Mouse (Mus musculus) embryo, embryonic 11.5 days (tissue): ENCODE measurements around the gene Usp1.
"Not testable (repeated sequence)": the region's sequence is repeated elsewhere in the genome, so short reads cannot be mapped to it uniquely, and the experiment has no call there.

Experiments used
- DNase-seq: peaks from one replicate; pipeline ENCODE4 v3.0.0-alpha.2; 2012; ENCODE audit warnings: low read depth, low spot score

The Usp1 gene

DNA sequence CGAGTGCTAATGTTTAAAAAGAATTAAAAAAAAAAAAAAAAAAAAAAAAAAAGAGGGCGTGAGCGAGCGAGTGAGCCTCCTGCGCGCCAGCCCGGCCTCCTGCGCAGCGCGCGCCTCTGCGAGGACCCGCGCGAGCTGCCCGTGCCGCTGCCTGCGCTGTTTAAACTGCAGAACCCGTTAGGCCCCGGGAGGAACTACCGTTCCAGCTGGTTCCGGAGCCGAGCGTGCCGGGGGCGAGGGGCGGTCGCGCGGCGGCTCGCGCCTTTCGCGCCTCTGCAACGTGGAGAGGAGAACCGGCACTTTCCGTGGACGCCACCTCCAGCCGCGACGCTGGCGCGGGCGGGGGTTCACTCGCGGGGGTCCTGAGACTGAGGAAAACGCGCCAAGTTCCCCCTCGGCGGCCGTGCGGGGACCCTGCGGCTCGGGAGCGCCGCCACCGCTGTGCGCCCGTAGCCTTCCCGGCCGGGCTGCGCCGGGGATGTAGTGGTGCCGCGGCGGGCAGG is at the start of gene Usp1:
TSS of gene Usp1 (plus strand) at position 243 of the 503 bp plus-strand sequence.
- DNase-seq, result no peak

GRCm38 (mm10) chr4:98882706-98883105 is 40.9 kb upstream of the Usp1 start:
- DNase-seq, result no peak

- DNase-seq, result no peak
These were observed 37.2 kb upstream of the Usp1 start for GRCm38 (mm10) chr4:98886377-98886776.

DNA sequence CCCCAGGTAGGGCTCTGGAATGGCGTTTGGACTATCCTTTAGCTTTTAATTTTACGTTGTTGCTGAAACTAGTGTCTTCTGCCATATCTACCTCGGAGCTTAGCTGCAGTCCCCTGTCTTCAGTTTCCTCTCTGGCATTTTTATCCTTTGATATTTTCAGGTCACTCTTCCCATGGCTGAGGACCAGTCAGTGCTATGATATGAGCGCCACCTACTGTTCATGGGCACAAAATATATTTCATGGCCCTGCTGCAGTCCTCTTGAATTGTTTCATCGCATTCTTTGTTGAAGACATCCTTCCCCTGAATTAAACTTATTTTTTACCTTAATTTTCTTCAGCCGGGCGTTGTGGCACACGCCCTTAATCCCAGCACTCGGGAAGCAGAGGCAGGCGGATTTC is 36.5 kb upstream of the Usp1 start:
- peak; percentile 56 for DNase-seq

DNA sequence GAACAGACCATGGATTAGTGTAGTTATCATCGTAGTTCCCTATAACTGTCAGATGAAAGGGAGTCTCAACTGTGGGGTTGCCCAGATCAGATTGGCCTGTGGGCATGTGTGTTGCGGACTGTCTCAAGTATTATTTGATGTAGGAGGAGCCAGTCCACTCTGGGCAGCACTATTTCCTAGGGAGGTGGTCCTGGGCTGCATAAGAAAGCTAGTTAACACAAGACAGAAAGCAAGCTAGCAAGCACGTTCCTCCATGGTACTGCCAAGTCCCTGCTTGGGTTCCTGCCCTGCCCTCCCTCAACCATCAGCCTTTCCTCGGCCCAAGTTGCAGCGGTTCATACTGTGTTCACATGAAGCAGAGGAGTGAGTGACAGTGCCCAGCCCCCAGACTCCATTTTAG is 13.4 kb upstream of the Usp1 start:
- DNase-seq, result no peak

DNA sequence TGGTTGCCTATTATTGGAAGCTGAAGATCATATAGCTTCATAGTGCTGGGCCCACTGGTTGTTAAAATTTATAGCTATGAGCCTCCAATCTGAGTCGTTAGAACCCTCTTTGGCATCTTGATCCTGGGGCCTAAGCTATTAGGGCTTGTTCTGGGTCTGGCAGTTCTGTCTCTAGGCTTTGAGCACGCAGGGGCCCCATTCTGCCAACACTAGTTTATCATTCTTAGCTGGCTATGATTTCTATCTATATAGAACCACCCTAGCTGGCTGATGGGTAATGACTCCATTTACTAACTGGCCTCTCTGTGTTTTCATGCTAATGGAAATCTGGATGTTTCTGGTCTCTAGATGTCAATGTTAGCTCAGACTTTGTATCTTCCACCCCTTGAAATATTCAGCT is 5.9 kb upstream of the Usp1 start:
- DNase-seq, result no peak

DNA sequence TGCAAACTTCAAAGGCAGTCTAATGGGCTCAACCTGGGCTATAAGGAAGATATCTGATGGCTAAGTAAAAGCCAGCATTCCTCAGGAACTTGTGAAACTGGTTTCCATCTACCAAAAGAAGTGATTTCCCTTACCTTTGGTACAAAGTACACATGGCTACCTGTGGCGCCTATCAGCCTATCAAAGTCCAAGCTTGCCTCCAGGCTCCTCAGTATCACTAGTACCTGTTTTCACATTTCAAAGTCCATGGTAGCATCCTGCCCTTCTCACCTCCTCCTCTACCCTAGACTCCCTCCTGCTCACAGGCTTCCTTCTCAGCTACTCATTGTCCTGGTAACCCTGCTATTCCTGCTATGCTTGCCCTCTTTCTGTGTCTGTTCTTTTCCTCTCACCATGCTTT is 5.4 kb upstream of the Usp1 start:
- DNase-seq, result no peak

DNA sequence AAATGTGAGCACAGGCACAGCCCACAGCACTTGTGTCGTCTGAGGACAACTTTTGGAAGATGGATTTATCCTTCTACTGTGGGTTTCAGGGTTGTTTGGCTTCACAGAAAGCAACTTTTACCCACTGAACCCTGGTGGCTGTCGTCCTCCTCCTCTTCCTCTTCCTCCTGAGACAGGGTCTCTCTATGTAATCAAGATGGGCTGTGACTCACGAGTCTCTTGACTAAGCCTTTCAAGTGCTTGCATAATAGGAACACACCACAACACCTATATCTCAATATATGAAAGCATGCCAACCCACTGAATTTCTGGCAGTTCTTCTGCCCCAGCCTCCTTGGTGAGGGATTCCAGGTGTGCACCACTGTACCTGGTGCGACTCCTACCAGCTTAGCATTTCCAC is 2.7 kb upstream of the Usp1 start:
- DNase-seq, result no peak

DNA sequence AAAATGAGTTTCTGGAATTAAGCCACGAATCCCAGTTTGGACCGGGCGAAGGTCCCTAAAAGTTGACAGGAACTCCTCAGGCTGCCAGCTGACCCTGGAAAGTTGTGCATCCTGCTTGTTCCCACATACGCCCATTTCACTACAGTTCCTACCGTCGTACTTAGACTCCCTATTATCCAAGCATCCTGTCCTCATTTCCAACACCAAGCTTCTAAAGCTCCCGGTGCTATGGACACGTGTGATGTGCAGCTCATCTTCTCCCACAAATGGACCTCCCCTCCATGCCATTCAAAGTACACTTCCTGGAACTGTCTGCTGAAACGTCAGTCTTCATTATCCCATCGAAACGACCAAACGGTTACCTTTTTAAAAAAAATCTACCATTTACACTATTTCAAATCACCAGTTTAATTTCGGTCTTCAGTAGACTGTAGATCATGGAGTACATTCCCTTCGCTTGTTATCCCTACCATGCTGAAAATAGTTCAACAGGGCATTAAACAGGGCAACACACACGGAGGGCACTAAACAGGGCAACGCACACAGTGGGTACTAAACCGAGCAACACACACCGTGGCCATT is 1.5 kb upstream of the Usp1 start:
- DNase-seq, result no peak

- DNase-seq, result peak; percentile 97
These were observed 705 bp upstream of the Usp1 start for GRCm38 (mm10) chr4:98922643-98923567.

DNA sequence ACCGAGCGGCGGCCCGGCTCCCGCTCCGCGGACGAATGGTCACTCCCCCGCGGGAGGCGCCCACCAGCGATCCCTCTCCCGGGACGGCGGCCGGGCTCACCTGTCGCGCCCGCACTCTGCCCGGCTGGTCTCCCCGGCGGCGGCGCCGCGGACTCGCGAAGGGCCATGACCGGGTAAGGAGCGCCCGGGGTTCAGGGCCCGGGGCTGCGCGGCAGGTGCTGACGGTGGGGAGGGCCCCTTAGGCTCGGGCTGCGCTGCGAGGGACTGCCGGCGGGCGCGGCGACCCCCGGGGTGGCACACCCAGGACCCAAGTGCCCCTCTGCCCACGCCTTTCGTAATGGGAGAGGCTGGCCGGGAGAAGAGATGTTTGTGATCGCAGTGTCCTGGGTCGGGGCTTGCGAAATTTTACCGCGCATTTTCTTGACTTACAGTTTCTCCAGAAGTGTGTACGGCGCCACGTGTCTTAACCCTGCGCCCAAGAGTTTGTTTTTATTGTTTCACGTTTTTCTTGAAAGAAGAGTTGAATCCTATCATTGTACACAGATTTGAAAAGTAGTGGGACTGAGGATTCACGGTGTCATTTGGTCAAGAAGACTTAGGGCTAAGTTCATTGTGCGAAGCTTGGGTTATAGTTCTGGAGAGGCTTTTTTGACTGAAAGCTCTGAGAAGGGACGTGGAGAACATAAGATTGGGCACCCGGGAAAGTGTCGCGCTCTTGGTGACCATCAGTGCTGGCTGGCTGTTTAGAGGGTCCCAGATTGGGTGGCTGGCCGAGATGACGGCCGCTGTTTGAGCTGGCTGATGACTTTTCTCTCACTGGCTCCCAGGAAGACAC is 678 bp downstream of the Usp1 start:
- no peak for DNase-seq

GRCm38 (mm10) chr4:98924906-98925178 is 1.2 kb downstream of the Usp1 start:
- DNase-seq, result no peak

DNA sequence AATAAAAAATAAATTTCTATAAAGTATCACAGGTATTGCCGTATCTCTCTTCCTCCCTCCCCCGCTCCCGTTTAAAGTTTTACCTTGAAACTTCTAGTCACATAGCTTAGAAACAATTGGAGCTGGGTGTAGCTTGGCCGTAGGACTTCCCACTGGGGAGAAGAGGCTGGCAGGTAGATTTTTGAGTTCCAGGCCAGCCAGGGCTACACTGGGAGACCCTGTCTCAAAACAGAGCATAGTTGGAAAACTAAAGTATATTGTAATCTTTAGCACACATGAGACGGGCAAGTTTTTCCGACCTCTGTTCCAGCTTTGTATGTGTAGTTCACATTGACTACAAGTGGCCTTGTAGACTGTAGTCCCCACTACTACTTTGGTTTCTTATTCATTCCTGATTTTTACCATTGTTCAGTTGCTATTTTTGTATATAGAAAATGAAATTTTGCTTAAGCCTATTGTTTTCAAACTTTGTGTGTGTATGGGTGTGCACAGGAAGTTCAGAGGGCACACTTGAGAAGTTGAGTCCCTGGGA is 1.7 kb downstream of the Usp1 start:
- no peak for DNase-seq

- DNase-seq, result no peak
These were observed 12.4 kb downstream of the Usp1 start for GRCm38 (mm10) chr4:98936036-98936435.

GRCm38 (mm10) chr4:98938210-98938609 is 14.6 kb downstream of the Usp1 start:
- DNase-seq, result not testable (repeated sequence)

- DNase-seq, result no peak
These were observed 27.0 kb downstream of the Usp1 start for GRCm38 (mm10) chr4:98950563-98950962.

GRCm38 (mm10) chr4:98955986-98956385 is 32.4 kb downstream of the Usp1 start:
- DNase-seq, result no peak

DNA sequence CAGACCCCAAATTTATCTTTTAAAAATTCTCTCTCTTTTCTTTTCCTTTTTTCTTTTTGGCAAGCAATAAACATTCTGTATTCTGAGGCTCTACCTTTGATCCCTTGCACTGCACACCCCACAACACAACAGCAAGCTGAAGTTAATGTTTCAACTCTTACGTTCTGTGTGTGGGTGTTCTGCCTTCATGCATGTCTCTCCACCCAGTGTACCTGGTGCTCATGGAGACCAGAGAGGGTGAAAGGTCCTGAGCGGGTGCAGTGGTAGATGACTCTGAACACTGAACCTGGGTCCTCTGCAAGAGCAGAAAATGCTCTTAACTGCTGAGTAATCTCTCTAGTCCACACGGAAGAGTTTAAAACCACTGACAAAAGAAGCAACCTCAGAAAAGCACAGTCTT is 36.6 kb downstream of the Usp1 start:
- DNase-seq, result no peak

DNA sequence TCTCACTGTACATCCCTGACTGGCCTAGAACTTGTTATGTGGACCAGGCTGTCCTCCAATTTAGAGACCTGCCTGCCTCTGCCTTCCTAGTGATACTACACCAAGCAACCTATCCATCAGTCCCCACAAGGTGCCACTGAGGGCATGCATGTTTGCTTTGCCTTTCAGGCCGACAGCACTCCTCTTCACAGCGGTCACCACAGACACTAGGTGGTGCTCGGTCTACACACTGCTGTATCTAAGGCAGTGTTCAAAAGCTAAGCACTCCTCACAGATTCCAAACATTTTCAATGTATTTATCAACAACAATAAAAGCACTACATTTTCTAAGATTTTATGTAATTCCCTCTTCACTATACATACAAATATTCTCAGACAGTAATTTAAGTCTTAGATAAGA is 46.3 kb downstream of the Usp1 start:
- DNase-seq, result no peak

GRCm38 (mm10) chr4:98975741-98976140 is 52.1 kb downstream of the Usp1 start:
- no peak for DNase-seq

- not testable (repeated sequence) for DNase-seq
These were observed 54.7 kb downstream of the Usp1 start for GRCm38 (mm10) chr4:98978288-98978687.

GRCm38 (mm10) chr4:98978693-98979092 is 55.1 kb downstream of the Usp1 start:
- DNase-seq, result no peak
